Mouse (Mus musculus): ENCODE results near the gene Ldb1.

- peak; percentile 99 for TF ChIP-seq CTCF (IDR thresholded peaks at IDR 0.05; ENCODE audit: low read depth)
- TF ChIP-seq EP300 (IDR thresholded peaks at IDR 0.05; ENCODE audit: low read depth), result no peak
Measured at GRCm38 (mm10) chr19:46014572-46015178, 30.3 kb downstream of the Ldb1 start.
